Mouse (Mus musculus): ENCODE data around the gene Dapl1.

GRCm38 (mm10) chr2:59547369-59548099 is 63.1 kb downstream of the Dapl1 start:
- TF ChIP-seq POLR2A (IDR thresholded peaks at IDR 0.05; ENCODE audit: borderline replicate concordance, extremely low read depth, low read depth, low read length) (no peak), CTCF (IDR thresholded peaks at IDR 0.05; ENCODE audit: insufficient read depth, low read length) (no peak)

All from lung, adult 2 months (tissue).